Mouse (Mus musculus) forebrain, embryonic 16.5 days (tissue): ENCODE measurements around the gene Jam3. TPM values are rescaled to one million over a fixed set of nuclear protein-coding genes. Genes with fewer than 3 reads are reported as not detected.

Source experiments
- ATAC-seq: fragments of 200-750 bp; cut with Nextera tagmentation; 2 replicates; pipeline ENCODE4 v1.8.0; 2017; ENCODE audit warnings: mild to moderate bottlenecking, moderate library complexity
- H3K27ac ChIP-seq: fragments of 300-500 bp; sonication (generic); 2 replicates; pipeline ENCODE4 v1.5.1; 2014; ENCODE audit warnings: low read length, control low read depth
- H3K27me3 ChIP-seq: fragments of 300-500 bp; sonication (generic); replicated peaks from 2 replicates; pipeline ENCODE4 v1.6.1; 2014; ENCODE audit warnings: low read length; ENCODE audit not compliant: control insufficient read depth, insufficient read depth
- H3K36me3 ChIP-seq: fragments of 300-500 bp; sonication (generic); 2 replicates; pipeline ENCODE4 v1.6.1; 2014; ENCODE audit not compliant: control insufficient read depth, insufficient read depth
- H3K4me1 ChIP-seq: fragments of 300-500 bp; sonication (generic); replicated peaks from 2 replicates; pipeline ENCODE4 v1.6.1; 2014; ENCODE audit warnings: low read length; ENCODE audit not compliant: control insufficient read depth, insufficient read depth
- H3K4me2 ChIP-seq: fragments of 300-500 bp; sonication (generic); 2 replicates; pipeline ENCODE4 v1.6.1; 2014; ENCODE audit warnings: mild to moderate bottlenecking, low read length, control low read depth
- H3K4me3 ChIP-seq: fragments of 300-500 bp; sonication (generic); replicated peaks from 2 replicates; pipeline ENCODE4 v1.5.1; 2014; ENCODE audit warnings: mild to moderate bottlenecking, low read length, control low read depth
- H3K9ac ChIP-seq: fragments of 300-500 bp; sonication (generic); replicated peaks from 2 replicates; pipeline ENCODE4 v1.6.1; 2014; ENCODE audit warnings: low read depth, low read length, control low read depth
- H3K9me3 ChIP-seq: fragments of 300-500 bp; sonication (generic); 2 replicates; pipeline ENCODE4 v1.6.1; 2016; ENCODE audit warnings: low read length; ENCODE audit not compliant: control insufficient read depth
- WGBS: fragments of 180-500 bp; shearing (Covaris S2); extraction: QIAGEN DNeasy Blood & Tissue Kit; methylation state at CpG from one replicate; pipeline ENCODE4 v1.1.7; 2014; 5-methylcytosine and 5-hydroxymethylcytosine counted together
- polyA plus RNA-seq: library from polyadenylated mRNA; unstranded; fragments of >200 nt; fragmentation: Nextera tagmentation; extraction: Ambion mirVana; gene quantifications from 2 replicates; pipeline ENCODE4 v1.2.1, GENCODE M21; 2015

Jam3 gene
- polyA plus RNA-seq, 1 experiment from 2014 or later, result 60.2 TPM

GRCm38 (mm10) chr9:27109533-27110514 is 45.4 kb downstream of the Jam3 start:
- peaks cover 20% of the 10 kb centered on the region for H3K4me1 ChIP-seq
- H3K9ac ChIP-seq, result no peak overlapping the region
- H3K4me3 ChIP-seq, result no peak overlapping the region
- H3K27ac ChIP-seq, result peak overlapping the region; percentile 48
- no peak for ATAC-seq
- no peaks in the 10 kb centered on the region for H3K36me3 ChIP-seq
- 66% methylated on average over 22 of the region's 22 CpGs for WGBS
- no peak overlapping the region for H3K4me2 ChIP-seq
- H3K27me3 ChIP-seq, result no peaks in the 10 kb centered on the region
- no peaks in the 10 kb centered on the region for H3K9me3 ChIP-seq

GRCm38 (mm10) chr9:27108451-27108850 is 46.8 kb downstream of the Jam3 start:
- Histone ChIP-seq H3K36me3 (0 out of 2 replicates have a peak, but pooled peaks cover 4% of the 10 kb centered on the region), H3K9ac (no peak overlapping the region), H3K27me3 (no peaks in the 10 kb centered on the region), H3K9me3 (no peaks in the 10 kb centered on the region), H3K4me3 (no peak overlapping the region), H3K4me2 (no peak overlapping the region), H3K27ac (no peak overlapping the region), H3K4me1 (peaks cover 20% of the 10 kb centered on the region)
- 91% methylated on average over 4 of the region's 4 CpGs for WGBS
- no peak for ATAC-seq

- H3K4me3 ChIP-seq, result no peak overlapping the region
- H3K27ac ChIP-seq, result no peak overlapping the region
- ATAC-seq, result no peak; the same call in 1 of the 2 replicates
- no peaks in the 10 kb centered on the region for H3K9me3 ChIP-seq
- H3K36me3 ChIP-seq, result peaks cover 11% of the 10 kb centered on the region; the same call in 1 of the 2 replicates
- WGBS, result 21% methylated on average over 1 of the region's 1 CpGs
- no peak overlapping the region for H3K9ac ChIP-seq
- H3K4me2 ChIP-seq, result no peak overlapping the region
- peaks cover 20% of the 10 kb centered on the region for H3K4me1 ChIP-seq
- no peaks in the 10 kb centered on the region for H3K27me3 ChIP-seq
These were observed 49.1 kb downstream of the Jam3 start for GRCm38 (mm10) chr9:27106081-27106480.

GRCm38 (mm10) chr9:27101466-27101865 is 53.8 kb downstream of the Jam3 start:
- ATAC-seq, result no peak
- H3K9ac ChIP-seq, result no peak overlapping the region
- H3K9me3 ChIP-seq, result no peaks in the 10 kb centered on the region
- H3K27ac ChIP-seq, result no peak overlapping the region
- H3K4me2 ChIP-seq, result no peak overlapping the region
- no peak overlapping the region for H3K4me3 ChIP-seq
- peaks cover 20% of the 10 kb centered on the region for H3K36me3 ChIP-seq
- no peaks in the 10 kb centered on the region for H3K4me1 ChIP-seq
- H3K27me3 ChIP-seq, result no peaks in the 10 kb centered on the region
- WGBS, result 93% methylated on average over 6 of the region's 6 CpGs

DNA sequence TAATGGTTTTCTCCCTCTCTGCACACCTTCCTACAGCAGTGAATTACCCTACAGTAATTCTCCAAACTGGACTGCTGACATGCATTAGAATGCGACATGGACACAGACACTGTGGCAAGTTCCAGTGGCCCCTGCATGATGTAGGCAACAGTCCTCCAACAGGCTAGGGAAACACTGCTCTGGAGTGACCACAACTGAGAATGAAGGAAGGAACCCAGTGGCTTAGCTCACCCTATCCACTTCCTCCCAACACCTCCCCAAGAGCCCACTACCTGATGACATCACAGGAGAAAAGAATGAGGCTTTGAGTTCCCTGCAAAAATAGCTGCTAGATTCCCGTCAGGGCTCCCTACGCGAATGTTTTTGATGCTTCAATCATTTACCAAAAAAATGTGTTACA is 55.7 kb downstream of the Jam3 start:
- H3K27ac ChIP-seq, result no peak overlapping the region
- H3K9me3 ChIP-seq, result no peaks in the 10 kb centered on the region
- no peak overlapping the region for H3K4me3 ChIP-seq
- H3K27me3 ChIP-seq, result no peaks in the 10 kb centered on the region
- ATAC-seq, result no peak
- peaks cover 22% of the 10 kb centered on the region for H3K36me3 ChIP-seq
- no peak overlapping the region for H3K9ac ChIP-seq
- H3K4me1 ChIP-seq, result no peaks in the 10 kb centered on the region
- H3K4me2 ChIP-seq, result no peak overlapping the region
- whole genome bisulfite sequencing, result 83% methylated on average over 4 of the region's 4 CpGs

DNA sequence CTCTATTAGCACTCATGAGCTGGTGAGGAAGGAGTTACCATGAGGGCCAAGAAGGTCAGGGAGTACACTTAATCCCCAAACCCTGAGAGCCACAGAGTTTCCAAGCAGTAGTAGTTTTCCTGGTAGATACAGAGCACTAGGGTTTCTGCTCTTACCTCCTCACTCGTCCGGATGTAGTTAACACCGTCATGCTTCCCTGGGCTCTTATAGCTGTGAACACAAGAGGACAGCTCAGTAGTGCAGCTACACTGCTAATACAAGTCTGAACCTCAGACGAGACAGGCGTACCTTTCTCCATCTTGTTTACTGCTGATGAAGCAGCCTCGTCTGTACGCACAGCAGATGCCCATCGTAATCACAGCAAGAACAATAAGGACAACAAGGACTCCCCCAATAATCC is 56.7 kb downstream of the Jam3 start:
- no peaks in the 10 kb centered on the region for H3K27me3 ChIP-seq
- no peaks in the 10 kb centered on the region for H3K4me1 ChIP-seq
- H3K36me3 ChIP-seq, result peaks cover 22% of the 10 kb centered on the region
- no peak overlapping the region for H3K4me2 ChIP-seq
- no peak for ATAC-seq
- H3K9me3 ChIP-seq, result no peaks in the 10 kb centered on the region
- no peak overlapping the region for H3K9ac ChIP-seq
- no peak overlapping the region for H3K27ac ChIP-seq
- 71% methylated on average over 8 of the region's 8 CpGs for WGBS
- no peak overlapping the region for H3K4me3 ChIP-seq

- H3K9ac ChIP-seq, result no peak overlapping the region
- H3K27me3 ChIP-seq, result no peaks in the 10 kb centered on the region
- WGBS, result 20% methylated on average over 4 of the region's 4 CpGs
- H3K4me3 ChIP-seq, result no peak overlapping the region
- H3K36me3 ChIP-seq, result peaks cover 22% of the 10 kb centered on the region
- H3K4me2 ChIP-seq, result no peak overlapping the region
- H3K27ac ChIP-seq, result no peak overlapping the region
- H3K9me3 ChIP-seq, result no peaks in the 10 kb centered on the region
- no peaks in the 10 kb centered on the region for H3K4me1 ChIP-seq
- no peak for ATAC-seq
These were observed 57.1 kb downstream of the Jam3 start for GRCm38 (mm10) chr9:27098092-27098491.

DNA sequence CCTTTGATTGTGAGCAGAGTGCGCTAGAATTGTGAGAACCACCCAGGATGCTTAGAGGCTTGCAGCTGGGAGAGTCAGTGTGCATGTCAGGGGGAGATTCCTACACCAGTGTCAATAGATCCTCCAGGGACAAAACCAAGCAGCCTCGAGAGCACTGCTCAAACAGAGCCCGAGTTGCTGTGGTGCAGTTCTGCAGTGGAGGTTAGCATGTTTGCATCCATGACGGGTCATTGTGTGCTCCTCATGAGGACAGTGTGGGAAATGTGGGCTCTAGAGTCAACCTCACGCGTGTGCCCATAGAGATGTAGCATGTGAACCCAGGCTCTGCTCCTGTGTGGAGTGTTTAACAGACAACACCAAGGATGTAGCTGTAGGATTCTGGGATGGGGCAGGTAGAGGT is 62.3 kb downstream of the Jam3 start:
- H3K4me1 ChIP-seq, result peaks cover 13% of the 10 kb centered on the region
- ATAC-seq, result no peak
- H3K27ac ChIP-seq, result no peak overlapping the region
- peaks cover 15% of the 10 kb centered on the region for H3K36me3 ChIP-seq
- no peaks in the 10 kb centered on the region for H3K27me3 ChIP-seq
- no peak overlapping the region for H3K4me2 ChIP-seq
- no peaks in the 10 kb centered on the region for H3K9me3 ChIP-seq
- 74% methylated on average over 6 of the region's 6 CpGs for WGBS
- H3K9ac ChIP-seq, result no peak overlapping the region
- H3K4me3 ChIP-seq, result no peak overlapping the region

- H3K4me1 ChIP-seq, result peaks cover 13% of the 10 kb centered on the region
- H3K9me3 ChIP-seq, result no peaks in the 10 kb centered on the region
- H3K4me2 ChIP-seq, result no peak overlapping the region
- H3K4me3 ChIP-seq, result no peak overlapping the region
- no peaks in the 10 kb centered on the region for H3K27me3 ChIP-seq
- ATAC-seq, result peak; percentile 85
- 70% methylated on average over 13 of the region's 13 CpGs for WGBS
- peaks cover 21% of the 10 kb centered on the region for H3K36me3 ChIP-seq
- H3K27ac ChIP-seq, result peak overlapping the region; percentile 85
- no peak overlapping the region for H3K9ac ChIP-seq
These were observed 64.1 kb downstream of the Jam3 start for GRCm38 (mm10) chr9:27090801-27091775.
